Comparison of ENCODE assay signal across 13 mouse cellular contexts in genomic region chr7:76524291-76524690, GRCm38 (mm10).
A peak's percentile ranks its signal among the peaks of the same experiment; 100 is the strongest.
DNase-seq lines count a peak whose midpoint lies in the region; ATAC-seq and TF ChIP-seq lines count a peak whose summit lies in the region.
"Had no signal": no experiment of that assay in that cellular context is flagged by ENCODE, and none has a peak within 500 bp of the region (broad histone marks: within the 10 kb centered on the region; RNA-seq: fewer than 3 reads in every experiment).

No protein-coding gene starts in this region.

- H3K36me3 ChIP-seq in hindbrain, embryonic 11.5 days (ENCODE audit: control insufficient read depth, insufficient read depth, low read length), result no peaks in the 10 kb centered on the region
- H3K36me3 ChIP-seq in hindbrain, embryonic 16.5 days (ENCODE audit: control insufficient read depth, insufficient read depth, low read length), result no peaks in the 10 kb centered on the region
- no peaks in the 10 kb centered on the region for H3K36me3 ChIP-seq in midbrain, embryonic 14.5 days (ENCODE audit: control insufficient read depth, insufficient read depth, low read length)
- no peaks in the 10 kb centered on the region for H3K36me3 ChIP-seq in midbrain, embryonic 10.5 days
- H3K36me3 ChIP-seq in limb, embryonic 14.5 days (ENCODE audit: control insufficient read depth, insufficient read depth, low read length), result no peaks in the 10 kb centered on the region
- H3K36me3 ChIP-seq: neural tube, embryonic 12.5 days had no signal

- no peak overlapping the region for H3K4me3 ChIP-seq in hindbrain, embryonic 11.5 days (ENCODE audit: low read depth, low read length)
- H3K4me3 ChIP-seq in hindbrain, embryonic 16.5 days (ENCODE audit: low read length), result no peak overlapping the region
- no peak overlapping the region for H3K4me3 ChIP-seq in midbrain, embryonic 14.5 days (replicated peaks; ENCODE audit: low read depth, low read length)
- no peak overlapping the region for H3K4me3 ChIP-seq in midbrain, embryonic 10.5 days
- no peak overlapping the region for H3K4me3 ChIP-seq in limb, embryonic 14.5 days (replicated peaks; ENCODE audit: low read length)
- H3K4me3 ChIP-seq: erythroblast, embryonic 14.5 days; neural tube, embryonic 12.5 days had no signal

- TF ChIP-seq POLR2A in brain, embryonic 14.5 days (IDR thresholded peaks at IDR 0.05; ENCODE audit: borderline replicate concordance, extremely low read depth, insufficient read depth, insufficient read length, poor library complexity, severe bottlenecking), result no peak
- TF ChIP-seq POLR2A in limb, embryonic 14.5 days (IDR thresholded peaks at IDR 0.05; ENCODE audit: borderline replicate concordance, extremely low read depth, insufficient read depth, insufficient read length), result no peak

- 54% methylated on average over 3 of the region's 3 CpGs for WGBS in hindbrain, embryonic 11.5 days
- 46% methylated on average over 3 of the region's 3 CpGs for WGBS in hindbrain, embryonic 16.5 days
- 50% methylated on average over 3 of the region's 3 CpGs for WGBS in midbrain, embryonic 14.5 days
- WGBS in midbrain, embryonic 10.5 days, result 58% methylated on average over 3 of the region's 3 CpGs
- WGBS in limb, embryonic 14.5 days, result 38% methylated on average over 3 of the region's 3 CpGs

- DNase-seq in hindbrain, embryonic 11.5 days (ENCODE audit: low spot score), result peak; percentile 31
- DNase-seq in midbrain, embryonic 14.5 days, result peak; percentile 19
- no peak for DNase-seq in midbrain, embryonic 10.5 days (ENCODE audit: low spot score)
- peak; percentile 72 for DNase-seq in brain, embryonic 14.5 days (ENCODE audit: low read depth)
- DNase-seq in limb, embryonic 14.5 days (ENCODE audit: low spot score), result peak; percentile 27
- no peak for DNase-seq in left cerebral cortex, adult 8-10 months (ENCODE audit: low spot score in 2 of 2)
- no peak for DNase-seq in cerebellum, postnatal 10 days
- DNase-seq: cerebellum, adult 11-12 months; right cerebral cortex, postnatal 25 days had no signal

- H3K27ac ChIP-seq in hindbrain, embryonic 11.5 days (ENCODE audit: low read depth, low read length), result no peak overlapping the region
- no peak overlapping the region for H3K27ac ChIP-seq in hindbrain, embryonic 16.5 days (ENCODE audit: low read depth, low read length)
- no peak overlapping the region for H3K27ac ChIP-seq in midbrain, embryonic 14.5 days (replicated peaks; ENCODE audit: low read depth, low read length)
- H3K27ac ChIP-seq in midbrain, embryonic 10.5 days (replicated peaks), result no peak overlapping the region
- H3K27ac ChIP-seq in limb, embryonic 14.5 days (replicated peaks; ENCODE audit: low read depth, low read length), result no peak overlapping the region
- H3K27ac ChIP-seq: macrophage; neural tube, embryonic 12.5 days had no signal

- no peak for TF ChIP-seq CTCF in brain, embryonic 14.5 days (IDR thresholded peaks at IDR 0.05; ENCODE audit: borderline replicate concordance, extremely low read depth, insufficient read depth, insufficient read length)

- H3K4me2 ChIP-seq in hindbrain, embryonic 11.5 days (replicated peaks; ENCODE audit: low read depth, low read length), result no peak overlapping the region
- no peak overlapping the region for H3K4me2 ChIP-seq in hindbrain, embryonic 16.5 days (ENCODE audit: low read length)
- no peak overlapping the region for H3K4me2 ChIP-seq in midbrain, embryonic 14.5 days (ENCODE audit: low read length)
- no peak overlapping the region for H3K4me2 ChIP-seq in limb, embryonic 14.5 days (replicated peaks; ENCODE audit: low read depth, low read length, severe bottlenecking)
- H3K4me2 ChIP-seq: neural tube, embryonic 12.5 days had no signal

- H3K9me3 ChIP-seq in hindbrain, embryonic 11.5 days (ENCODE audit: control insufficient read depth, low read length), result no peaks in the 10 kb centered on the region
- no peaks in the 10 kb centered on the region for H3K9me3 ChIP-seq in hindbrain, embryonic 16.5 days (ENCODE audit: control insufficient read depth, low read length)
- H3K9me3 ChIP-seq in midbrain, embryonic 14.5 days (ENCODE audit: control insufficient read depth, low read length), result no peaks in the 10 kb centered on the region
- H3K9me3 ChIP-seq in midbrain, embryonic 10.5 days (replicated peaks), result no peaks in the 10 kb centered on the region
- no peaks in the 10 kb centered on the region for H3K9me3 ChIP-seq in limb, embryonic 14.5 days (ENCODE audit: control insufficient read depth, low read length)
- H3K9me3 ChIP-seq: neural tube, embryonic 12.5 days had no signal

- ATAC-seq in hindbrain, embryonic 11.5 days (ENCODE audit: low FRiP score), result no peak
- ATAC-seq in hindbrain, embryonic 16.5 days, result no peak
- ATAC-seq in midbrain, embryonic 14.5 days (ENCODE audit: low FRiP score, low TSS enrichment), result no peak
- no peak for ATAC-seq in limb, embryonic 14.5 days (ENCODE audit: low FRiP score, low read depth)

- H3K27me3 ChIP-seq in hindbrain, embryonic 11.5 days (ENCODE audit: control insufficient read depth, insufficient read depth, low read length), result no peaks in the 10 kb centered on the region
- no peaks in the 10 kb centered on the region for H3K27me3 ChIP-seq in hindbrain, embryonic 16.5 days (replicated peaks; ENCODE audit: control insufficient read depth, insufficient read depth, low read length)
- H3K27me3 ChIP-seq in midbrain, embryonic 14.5 days (ENCODE audit: control insufficient read depth, insufficient read depth, low read length), result no peaks in the 10 kb centered on the region
- no peaks in the 10 kb centered on the region for H3K27me3 ChIP-seq in midbrain, embryonic 10.5 days (ENCODE audit: low read depth, poor library complexity, severe bottlenecking)
- H3K27me3 ChIP-seq in limb, embryonic 14.5 days (ENCODE audit: control insufficient read depth, insufficient read depth, low read length), result no peaks in the 10 kb centered on the region
- H3K27me3 ChIP-seq: neural tube, embryonic 12.5 days had no signal

- no peaks in the 10 kb centered on the region for H3K4me1 ChIP-seq in hindbrain, embryonic 11.5 days (replicated peaks; ENCODE audit: control insufficient read depth, insufficient read depth, low read length)
- H3K4me1 ChIP-seq in hindbrain, embryonic 16.5 days (ENCODE audit: control insufficient read depth, insufficient read depth, low read depth, low read length), result no peaks in the 10 kb centered on the region
- H3K4me1 ChIP-seq in midbrain, embryonic 14.5 days (ENCODE audit: control insufficient read depth, insufficient read depth, low read length), result no peaks in the 10 kb centered on the region
- H3K4me1 ChIP-seq in midbrain, embryonic 10.5 days, result no peaks in the 10 kb centered on the region
- H3K4me1 ChIP-seq in limb, embryonic 14.5 days (ENCODE audit: control insufficient read depth, insufficient read depth, low read length), result no peaks in the 10 kb centered on the region
- H3K4me1 ChIP-seq: neural tube, embryonic 12.5 days had no signal

- no peak overlapping the region for H3K9ac ChIP-seq in hindbrain, embryonic 11.5 days (ENCODE audit: low read depth, low read length)
- H3K9ac ChIP-seq in hindbrain, embryonic 16.5 days (ENCODE audit: low read depth, low read length), result no peak overlapping the region
- H3K9ac ChIP-seq in midbrain, embryonic 14.5 days (replicated peaks; ENCODE audit: low read length), result no peak overlapping the region
- H3K9ac ChIP-seq in limb, embryonic 14.5 days (ENCODE audit: low read depth, low read length, severe bottlenecking), result no peak overlapping the region
- H3K9ac ChIP-seq: neural tube, embryonic 12.5 days had no signal

Comparison
In these comparisons a context has a peak if more than half of its experiments do, and no peak if none do; other contexts are left out.
1. DNase-seq: peak in hindbrain, embryonic 11.5 days (single experiment), midbrain, embryonic 14.5 days (single experiment), brain, embryonic 14.5 days (single experiment) and limb, embryonic 14.5 days (single experiment); none in midbrain, embryonic 10.5 days (single experiment), left cerebral cortex, adult 8-10 months (0 of 2) and cerebellum, postnatal 10 days (0 of 2).